In genomic region chr5:109466576-109467506, GRCm38 (mm10) we compare ENCODE assay signal across 9 mouse cellular contexts. TPM values are rescaled to one million over a fixed set of nuclear protein-coding genes. Genes with fewer than 3 reads are reported as not detected.
DNase-seq lines count a peak whose midpoint lies in the region; ATAC-seq and TF ChIP-seq lines count a peak whose summit lies in the region.
"Had no signal": no experiment of that assay in that cellular context is flagged by ENCODE, and none has a peak within 500 bp of the region (broad histone marks: within the 10 kb centered on the region; RNA-seq: fewer than 3 reads in every experiment).

No protein-coding gene starts in this region.

- no peaks in the 10 kb centered on the region for H3K36me3 ChIP-seq in lung, postnatal 0 days (ENCODE audit: insufficient read depth, low read length)
- H3K36me3 ChIP-seq in stomach, embryonic 15.5 days, result no peaks in the 10 kb centered on the region

- no peaks in the 10 kb centered on the region for H3K4me1 ChIP-seq in cerebellum, adult 2 months (ENCODE audit: control insufficient read depth, insufficient read depth, low read length)
- H3K4me1 ChIP-seq in lung, postnatal 0 days (ENCODE audit: insufficient read depth, low read depth, low read length), result no peaks in the 10 kb centered on the region
- no peaks in the 10 kb centered on the region for H3K4me1 ChIP-seq in stomach, embryonic 15.5 days

- H3K9me3 ChIP-seq in lung, postnatal 0 days (ENCODE audit: low read length), result no peaks in the 10 kb centered on the region
- no peaks in the 10 kb centered on the region for H3K9me3 ChIP-seq in stomach, embryonic 15.5 days

- DNase-seq in left cerebral cortex, adult 11 months (ENCODE audit: low spot score), result peak; percentile 3
- DNase-seq in left cerebral cortex, postnatal 4 days, result no peak
- peak; percentile 26 to 38 for DNase-seq in cerebellum, adult 2 months
- peak; percentile 9 for DNase-seq in gonadal fat pad, adult 2 months (ENCODE audit: low read depth)
- peak; percentile 15 to 34 for DNase-seq in kidney, postnatal 25 days
- peak; percentile 45 for DNase-seq in lung, postnatal 0 days (ENCODE audit: low spot score)

- ATAC-seq in lung, postnatal 0 days, result peak; percentile 53
- peak; percentile 82; the same call in 1 of the 2 replicates for ATAC-seq in stomach, embryonic 15.5 days (ENCODE audit: insufficient read depth, low FRiP score, low read depth)
- ATAC-seq in inflammation-experienced regulatory T-cells, adult 6 months, result no peak

- 23% methylated on average over 19 of the region's 21 CpGs for WGBS in cerebellum, adult 2 months
- WGBS in lung, postnatal 0 days, result 21% methylated on average over 20 of the region's 21 CpGs
- WGBS in stomach, embryonic 15.5 days, result 21% methylated on average over 18 of the region's 21 CpGs

- no peak overlapping the region for H3K4me3 ChIP-seq in cerebellum, adult 2 months (replicated peaks; ENCODE audit: insufficient read depth, low read depth, low read length)
- H3K4me3 ChIP-seq in lung, postnatal 0 days (ENCODE audit: low read depth, low read length), result no peak overlapping the region
- peak overlapping the region; percentile 32 for H3K4me3 ChIP-seq in stomach, embryonic 15.5 days (replicated peaks)

- no peak for TF ChIP-seq EP300 in lung, postnatal 0 days (IDR thresholded peaks at IDR 0.05)

- TF ChIP-seq POLR2A in cerebellum, adult 2 months (IDR thresholded peaks at IDR 0.05; ENCODE audit: borderline replicate concordance, insufficient read depth, low read length), result no peak

- H3K9ac ChIP-seq in lung, postnatal 0 days (replicated peaks; ENCODE audit: low read depth), result no peak overlapping the region
- no peak overlapping the region for H3K9ac ChIP-seq in stomach, embryonic 15.5 days

- intact Hi-C loops in left cerebral cortex, postnatal 4 days (cut with DNase I), result no loop called here

- no peak overlapping the region for H3K27ac ChIP-seq in cerebellum, adult 2 months (ENCODE audit: insufficient read depth, low read length)
- H3K27ac ChIP-seq in lung, postnatal 0 days (ENCODE audit: low read length), result no peak overlapping the region
- H3K27ac ChIP-seq in stomach, embryonic 15.5 days, result no peak overlapping the region
- H3K27ac ChIP-seq: macrophage had no signal

- peak overlapping the region; percentile 27; the same call in 1 of the 2 replicates for H3K4me2 ChIP-seq in lung, postnatal 0 days (replicated peaks; ENCODE audit: low read depth, low read length)
- H3K4me2 ChIP-seq in stomach, embryonic 15.5 days, result peak overlapping the region; percentile 48

- no peak for TF ChIP-seq CTCF in cerebellum, adult 2 months (IDR thresholded peaks at IDR 0.05; ENCODE audit: borderline replicate concordance, insufficient read depth, low read depth, low read length)
- TF ChIP-seq CTCF in lung, postnatal 0 days (IDR thresholded peaks at IDR 0.05), result no peak

- H3K27me3 ChIP-seq in cerebellum, adult 2 months (ENCODE audit: control insufficient read depth, insufficient read depth, low read length), result no peaks in the 10 kb centered on the region
- H3K27me3 ChIP-seq in lung, postnatal 0 days (replicated peaks; ENCODE audit: insufficient read depth, low read length), result no peaks in the 10 kb centered on the region
- H3K27me3 ChIP-seq in stomach, embryonic 15.5 days (replicated peaks), result no peaks in the 10 kb centered on the region

RNA-seq across cellular contexts. Expression of gene Vmn2r17, which starts 47.4 kb away (rescaled TPM):
- not detected for total RNA-seq in left cerebral cortex, postnatal 4 days (2021)
- polyA plus RNA-seq in cerebellum, adult 2 months (2012; rRNA removed), result not detected in 2 replicates
- polyA plus RNA-seq in gonadal fat pad, adult 2 months (2012; rRNA removed), result not detected in 2 replicates
- not detected in 2 replicates for polyA plus RNA-seq in lung, postnatal 0 days (2015; fragmentation: Nextera tagmentation; extraction: Ambion mirVana)
- polyA plus RNA-seq in stomach, embryonic 15.5 days (2015; fragmentation: Nextera tagmentation; extraction: Ambion mirVana), result not detected in 2 replicates
- polyA plus RNA-seq in inflammation-experienced regulatory T-cells, adult 6 months (2017; shearing (Covaris generic)), result under 1 TPM in 1 of 3 experiments, not detected in 2; 0.08 TPM
- polyA plus RNA-seq: macrophage had no signal
